Mouse (Mus musculus): ENCODE data around the gene Lrp1. TPM values are rescaled to one million over a fixed set of nuclear protein-coding genes. Genes with fewer than 3 reads are reported as not detected.

Gene Lrp1
- polyA plus RNA-seq, 3 experiments from 2014 or later, result 0.04 to 1.4 TPM; not detected in 1

GRCm38 (mm10) chr10:127614236-127615033 lies 6.5 kb downstream of the Lrp1 start:
- ATAC-seq, result no peak

- no peak for ATAC-seq
Measured at GRCm38 (mm10) chr10:127612079-127612775, 8.7 kb downstream of the Lrp1 start.

- ATAC-seq, result no peak
Measured at GRCm38 (mm10) chr10:127610066-127610415, 10.9 kb downstream of the Lrp1 start.

- no peak for ATAC-seq
Measured at GRCm38 (mm10) chr10:127609415-127610065, 11.4 kb downstream of the Lrp1 start.

DNA sequence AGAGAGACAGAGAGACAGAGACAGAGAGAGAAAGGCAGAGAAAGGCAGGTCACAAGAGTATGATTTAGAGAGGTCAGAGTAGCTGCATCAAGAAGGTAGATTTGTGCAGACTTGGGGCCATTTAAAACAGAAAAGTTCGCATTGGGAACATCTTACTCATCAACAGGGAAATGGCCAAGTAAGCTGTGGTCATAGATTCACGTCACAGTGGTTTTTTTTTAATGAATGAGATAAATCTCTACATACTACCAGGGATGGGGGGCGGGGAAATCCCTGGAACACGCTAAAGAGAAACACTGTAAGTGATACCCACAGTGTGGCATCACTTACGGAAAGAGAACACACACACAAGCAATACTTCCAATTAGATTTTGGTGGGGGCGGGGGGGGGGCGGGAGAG lies 13.9 kb downstream of the Lrp1 start:
- no peak for ATAC-seq

DNA sequence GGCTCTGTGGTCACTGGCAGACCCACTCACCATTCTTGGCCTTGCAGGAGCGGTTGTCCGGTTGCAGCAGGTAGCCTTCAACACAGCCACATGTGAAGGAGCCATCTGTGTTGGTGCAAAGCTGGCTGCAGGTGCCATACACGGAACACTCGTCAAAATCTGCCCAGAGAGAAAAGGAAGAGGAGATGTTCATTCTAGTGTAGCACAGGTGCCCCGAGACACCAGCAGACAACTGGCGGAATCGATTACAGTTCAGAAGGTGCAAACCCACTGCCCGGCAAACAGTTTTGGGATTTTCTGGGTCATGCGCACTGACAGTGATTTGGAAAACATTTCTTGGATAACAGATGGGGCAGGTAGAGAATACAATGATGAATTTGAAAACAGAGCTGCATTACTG lies 15.2 kb downstream of the Lrp1 start:
- ATAC-seq, result no peak

GRCm38 (mm10) chr10:127605251-127605547 lies 15.7 kb downstream of the Lrp1 start:
- ATAC-seq, result no peak

DNA sequence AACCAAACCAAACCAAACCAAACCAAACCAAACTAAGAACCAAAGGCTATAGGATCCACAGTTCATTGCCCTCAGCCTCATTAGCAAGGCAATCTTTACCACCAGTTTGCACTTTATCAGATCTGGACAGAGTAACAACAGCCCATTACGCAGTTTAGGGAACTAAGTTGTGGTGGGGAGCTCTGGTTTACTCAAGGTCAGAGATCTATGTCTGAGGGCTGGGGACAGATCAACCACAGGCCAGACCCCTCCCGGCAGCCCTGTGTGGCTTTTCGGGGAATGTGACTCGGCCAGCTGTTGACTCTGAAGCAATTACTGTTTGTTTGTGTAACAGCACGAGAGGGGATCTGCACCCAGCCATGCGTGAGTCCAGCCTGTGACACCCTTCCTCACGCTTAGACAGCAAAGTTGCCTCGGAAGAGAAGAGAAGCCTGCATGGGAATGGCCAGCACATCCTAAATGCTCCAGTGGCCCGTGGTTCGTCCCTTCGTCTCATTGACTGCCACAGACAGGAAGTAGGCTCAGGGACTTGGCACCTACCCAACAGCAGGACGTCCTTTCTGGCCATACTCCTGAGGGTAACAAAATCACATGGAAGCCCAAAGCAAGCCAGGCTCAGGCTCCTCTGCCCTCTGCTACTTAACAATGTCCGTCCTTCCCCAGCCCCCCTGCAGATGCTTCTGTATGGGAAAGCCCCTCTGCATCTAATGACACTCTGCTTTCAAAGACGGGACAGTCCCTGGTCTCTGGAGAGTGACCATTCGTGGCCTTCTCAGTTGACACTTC lies 16.3 kb downstream of the Lrp1 start:
- no peak for ATAC-seq

DNA sequence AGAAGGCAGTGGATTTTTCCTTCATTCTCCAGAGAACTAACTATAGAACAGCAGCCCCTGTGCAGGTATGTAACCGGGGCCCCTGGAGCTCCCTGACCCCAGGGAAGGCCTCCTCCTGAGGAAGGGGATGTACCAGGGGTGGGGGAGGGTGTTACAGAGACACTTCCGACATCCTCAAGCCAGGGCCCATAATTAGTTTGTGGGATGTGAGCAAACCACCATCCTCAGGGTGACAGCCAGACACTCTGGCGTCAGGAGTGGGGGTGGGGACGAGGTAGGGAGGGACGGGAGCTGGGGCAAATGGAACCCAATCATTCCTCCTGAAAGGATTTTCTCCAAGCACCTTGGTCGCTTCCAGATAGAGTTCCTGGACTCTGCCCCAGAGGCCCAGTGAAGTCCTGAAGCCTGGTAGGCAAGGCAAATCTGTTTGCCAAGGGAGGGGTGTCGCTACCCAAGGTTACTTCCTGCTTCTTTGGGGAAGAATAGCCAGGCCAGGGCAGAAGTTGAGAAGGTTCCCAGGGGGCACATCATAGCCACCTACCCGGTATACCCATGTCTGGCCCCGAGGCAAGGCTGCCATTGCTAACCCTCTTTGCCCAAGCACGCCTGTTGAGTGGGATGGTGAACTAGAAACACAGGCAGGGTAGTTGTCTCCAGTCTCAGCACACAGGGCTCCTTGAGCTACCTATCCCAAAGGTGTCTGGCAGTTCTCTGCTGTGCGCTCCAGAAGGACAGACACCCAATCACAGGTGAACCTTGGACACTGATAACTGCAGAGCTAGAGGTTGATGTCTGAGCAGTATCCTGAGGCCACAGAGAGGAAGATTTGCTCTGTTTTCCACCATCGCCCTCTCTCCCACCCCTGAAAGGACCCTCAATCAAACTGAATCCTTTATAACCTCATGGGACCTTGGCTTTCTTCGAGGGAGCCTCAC lies 17.2 kb downstream of the Lrp1 start:
- ATAC-seq, result no peak

- no peak for ATAC-seq
Measured at GRCm38 (mm10) chr10:127602194-127602593, 18.8 kb downstream of the Lrp1 start.

DNA sequence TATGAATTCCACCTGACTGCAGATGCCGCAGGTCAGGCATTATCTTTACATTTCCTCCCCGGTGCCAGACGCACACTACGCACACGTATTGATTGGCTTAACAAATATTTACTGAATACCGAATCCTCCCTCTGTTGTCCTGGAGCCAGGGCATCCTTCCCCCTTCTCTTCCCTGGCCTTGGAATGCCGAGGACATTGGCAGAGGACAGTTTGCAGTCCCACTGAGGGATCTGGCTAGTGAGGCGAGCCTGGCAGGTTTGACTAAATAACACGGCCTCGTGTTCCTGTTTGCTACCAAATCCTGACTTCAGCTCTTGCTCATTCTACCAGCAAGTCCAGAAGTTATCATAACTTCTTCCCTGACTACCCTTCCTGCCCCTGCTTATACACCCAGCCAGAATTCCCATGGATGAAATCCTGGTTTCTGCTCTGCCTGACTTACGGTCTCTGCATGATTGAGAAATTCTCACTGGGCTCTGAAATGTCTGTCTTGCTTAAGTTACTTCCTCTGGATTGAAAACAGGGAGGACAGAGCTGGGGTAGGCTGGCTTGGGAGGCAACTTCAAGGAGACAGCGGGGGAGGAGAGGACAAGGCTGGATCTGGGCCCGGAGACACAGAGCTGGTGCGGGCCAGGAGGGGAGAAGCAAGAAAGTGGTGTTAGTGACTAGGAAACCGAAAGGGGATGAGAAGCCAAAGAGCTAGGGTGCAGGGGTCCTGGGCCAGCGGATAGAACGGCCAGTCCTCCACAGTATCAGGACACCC lies 21.0 kb downstream of the Lrp1 start:
- no peak for ATAC-seq

- no peak for ATAC-seq
Measured at GRCm38 (mm10) chr10:127599252-127599651, 21.7 kb downstream of the Lrp1 start.

DNA sequence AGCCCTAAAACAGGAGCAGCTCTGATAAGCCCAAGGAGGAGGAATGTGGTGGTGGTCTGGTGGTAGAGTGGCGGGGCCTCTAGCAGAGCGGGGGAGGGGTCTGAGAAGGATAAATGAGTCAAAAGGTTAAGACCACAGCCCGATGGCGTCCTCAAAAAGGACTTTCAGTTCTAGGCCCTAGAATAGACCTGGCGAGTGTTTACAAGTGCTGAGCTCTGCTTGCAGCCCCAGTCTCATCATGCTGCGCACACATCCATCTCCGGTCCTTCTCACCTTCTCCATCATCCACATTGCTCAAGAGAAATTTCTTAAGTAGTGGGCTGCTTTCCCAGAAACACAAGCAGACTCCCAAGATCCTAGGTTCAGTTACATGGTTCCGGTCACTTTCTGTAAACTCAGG lies 22.3 kb downstream of the Lrp1 start:
- no peak for ATAC-seq

DNA sequence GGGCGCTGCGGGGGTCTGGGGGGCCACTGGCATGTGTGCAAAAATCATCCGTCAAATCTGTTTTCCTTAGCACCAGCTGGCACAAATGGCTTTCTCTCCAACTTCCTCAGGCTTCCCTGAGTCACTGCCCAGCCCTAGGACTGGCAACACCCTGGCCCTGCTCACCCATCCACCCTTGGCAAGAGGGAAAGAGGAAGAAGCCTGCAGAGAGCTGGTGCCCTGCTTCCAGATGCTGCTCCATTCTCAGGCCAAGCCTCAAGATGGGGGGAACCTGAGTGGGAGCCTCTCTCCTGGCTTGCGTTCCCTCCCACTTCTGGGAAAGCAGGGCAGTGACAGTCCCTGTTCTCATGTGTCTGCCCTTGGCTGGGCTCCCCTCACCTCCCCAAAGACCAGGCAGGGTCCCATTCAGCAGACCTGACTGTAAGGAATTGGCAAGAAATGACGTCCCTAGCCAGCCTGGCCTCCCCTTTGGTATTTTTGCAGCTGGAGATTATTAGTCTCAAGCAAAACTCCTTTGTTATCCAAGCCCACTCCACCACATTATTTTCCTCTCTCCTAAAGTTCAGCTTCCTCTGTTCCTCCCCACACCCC lies 23.5 kb downstream of the Lrp1 start:
- no peak for ATAC-seq

DNA sequence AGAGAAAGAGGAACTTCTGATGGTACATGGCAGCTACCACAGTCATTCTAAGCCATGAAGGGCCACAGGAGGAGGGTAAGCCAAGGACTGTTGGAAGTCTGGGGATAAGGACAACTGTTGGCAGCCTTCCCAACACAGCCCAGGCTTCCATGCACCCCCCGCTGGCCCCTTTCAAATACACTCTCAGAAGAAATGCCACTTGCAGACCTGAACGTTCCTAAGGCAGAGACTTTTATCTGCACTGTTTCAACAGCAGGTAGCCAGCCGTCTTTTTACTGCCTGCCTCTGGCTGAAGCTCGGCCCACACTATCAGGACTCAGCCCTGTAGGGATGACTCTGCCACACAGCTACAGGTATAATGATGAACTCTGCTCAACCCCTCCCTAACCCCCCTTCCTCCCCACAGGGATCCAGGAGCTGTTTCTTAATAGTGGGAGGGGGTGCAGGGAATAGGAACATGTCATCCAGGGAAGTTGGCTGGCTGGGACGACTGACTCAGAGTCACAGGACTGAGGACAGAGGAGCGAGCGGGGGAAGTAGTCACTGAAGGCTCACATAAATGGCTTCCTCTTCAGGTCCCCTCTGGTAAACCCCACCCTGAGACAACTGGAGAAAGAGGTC lies 24.5 kb downstream of the Lrp1 start:
- no peak for ATAC-seq

- no peak for ATAC-seq
Measured at GRCm38 (mm10) chr10:127594930-127595715, 25.8 kb downstream of the Lrp1 start.

- ATAC-seq, result no peak
Measured at GRCm38 (mm10) chr10:127594405-127594804, 26.5 kb downstream of the Lrp1 start.

- ATAC-seq, result no peak
Measured at GRCm38 (mm10) chr10:127592850-127593249, 28.1 kb downstream of the Lrp1 start.

DNA sequence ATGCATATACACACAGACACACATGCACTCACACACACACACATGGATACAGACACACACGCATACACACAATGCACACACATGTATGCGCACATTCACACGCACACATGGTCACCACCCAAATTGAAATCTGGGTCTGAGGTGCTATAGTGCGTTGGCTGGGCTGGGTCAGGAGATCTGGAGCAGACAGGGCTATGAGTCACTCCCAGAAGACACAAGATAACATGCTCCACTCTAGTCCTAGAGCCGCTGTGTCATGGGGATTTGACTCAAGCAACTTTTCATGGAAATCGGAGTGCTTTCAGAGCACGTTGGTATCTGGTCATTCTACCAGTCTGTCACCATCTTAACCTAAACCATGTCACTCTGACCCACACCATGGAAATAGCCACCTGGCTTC lies 28.5 kb downstream of the Lrp1 start:
- ATAC-seq, result no peak

DNA sequence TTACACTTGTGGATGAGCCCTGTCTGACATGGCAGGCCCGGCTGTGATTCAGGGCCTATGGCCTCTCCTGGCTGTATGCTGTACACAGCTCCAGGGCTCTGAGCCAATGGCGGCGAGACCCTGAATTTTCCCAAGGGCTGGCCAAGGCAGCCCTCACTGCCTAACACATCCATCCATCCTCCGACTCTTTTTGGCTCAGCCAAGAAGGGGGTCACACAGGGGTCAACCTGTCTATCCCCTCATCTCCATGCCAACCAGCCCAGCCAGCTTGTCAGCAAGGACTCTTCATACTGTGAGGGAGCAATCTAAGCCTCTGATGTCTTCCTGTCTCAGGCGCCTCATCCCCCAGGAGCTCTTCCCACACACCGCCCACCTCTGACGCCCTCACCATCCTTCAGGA lies 29.4 kb downstream of the Lrp1 start:
- no peak for ATAC-seq
